Mouse (Mus musculus) adipocyte (in vitro differentiated cells): ENCODE results near the gene Cdk11b.
"Not testable (repeated sequence)": the region's sequence is repeated elsewhere in the genome, so short reads cannot be mapped to it uniquely, and the experiment has no call there.

Source experiments
- DNase-seq: peaks from one replicate; pipeline ENCODE4 v3.0.0-alpha.2; 2016; ENCODE audit warnings: low spot score

The Cdk11b gene

GRCm38 (mm10) chr4:155605132-155605531 is 19.5 kb upstream of the Cdk11b start:
- DNase-seq: no peak

DNA sequence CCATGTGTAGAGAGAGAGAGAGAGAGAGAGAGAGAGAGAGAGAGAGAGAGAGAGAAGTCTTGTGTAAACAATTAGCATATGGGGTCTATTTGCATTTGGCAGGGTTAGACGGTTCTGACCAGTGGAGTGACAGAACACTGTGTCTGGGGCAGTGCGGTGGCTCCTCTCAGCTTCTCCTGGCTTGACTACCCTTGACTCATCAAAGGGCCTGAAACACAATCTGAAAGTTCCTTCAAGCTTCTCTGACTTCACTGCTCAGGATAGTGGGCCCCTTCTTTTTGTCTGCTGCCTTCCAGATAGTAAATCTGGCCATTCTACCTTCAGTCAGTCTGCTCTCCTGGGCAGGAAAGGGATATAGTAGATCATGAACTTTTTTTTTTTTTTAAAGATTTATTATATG is 17.8 kb upstream of the Cdk11b start:
- DNase-seq: no peak

- no peak for DNase-seq
Observed at GRCm38 (mm10) chr4:155611860-155612259, 12.8 kb upstream of the Cdk11b start.

DNA sequence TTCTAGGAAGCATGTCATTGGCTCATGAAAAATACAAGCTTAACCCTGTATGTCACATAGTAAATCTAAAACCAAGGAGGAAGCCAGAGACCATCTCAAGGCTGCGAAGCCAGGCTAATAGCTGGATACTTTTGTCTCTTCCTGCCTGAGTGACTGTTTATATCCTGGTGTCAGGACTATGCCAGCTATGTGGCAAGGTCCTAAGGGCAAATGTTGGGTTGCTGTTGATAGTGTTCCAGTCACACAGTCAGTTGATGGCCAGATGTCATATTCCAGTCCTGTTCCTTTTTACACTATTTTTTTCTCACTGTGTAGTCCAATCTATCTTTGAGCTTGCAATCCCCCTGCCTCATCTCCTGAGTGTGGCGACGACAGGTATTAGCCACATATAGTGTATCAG is 11.4 kb upstream of the Cdk11b start:
- no peak for DNase-seq

DNA sequence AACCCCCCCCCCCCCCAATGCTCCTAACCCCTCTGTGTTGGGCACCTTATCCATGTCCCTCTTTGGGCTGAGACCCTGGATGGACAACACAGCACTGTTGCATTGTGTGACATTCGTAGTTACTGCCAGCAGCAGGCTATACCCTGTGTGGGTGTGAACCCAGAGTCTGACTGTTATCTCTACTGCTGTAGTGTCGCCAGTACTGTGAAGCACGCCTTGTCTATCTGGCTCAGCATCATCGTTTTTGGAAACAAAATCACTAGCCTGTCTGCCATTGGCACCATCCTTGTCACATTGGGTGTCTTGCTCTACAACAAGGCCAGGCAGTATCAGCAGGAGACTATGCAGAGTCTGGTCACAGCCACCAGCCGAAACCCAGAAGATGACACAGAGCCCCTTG is 6.3 kb upstream of the Cdk11b start:
- DNase-seq: no peak

GRCm38 (mm10) chr4:155630267-155630666 is 5.6 kb downstream of the Cdk11b start:
- DNase-seq: no peak

- DNase-seq: no peak
Observed at GRCm38 (mm10) chr4:155635766-155636499, 11.3 kb downstream of the Cdk11b start.

DNA sequence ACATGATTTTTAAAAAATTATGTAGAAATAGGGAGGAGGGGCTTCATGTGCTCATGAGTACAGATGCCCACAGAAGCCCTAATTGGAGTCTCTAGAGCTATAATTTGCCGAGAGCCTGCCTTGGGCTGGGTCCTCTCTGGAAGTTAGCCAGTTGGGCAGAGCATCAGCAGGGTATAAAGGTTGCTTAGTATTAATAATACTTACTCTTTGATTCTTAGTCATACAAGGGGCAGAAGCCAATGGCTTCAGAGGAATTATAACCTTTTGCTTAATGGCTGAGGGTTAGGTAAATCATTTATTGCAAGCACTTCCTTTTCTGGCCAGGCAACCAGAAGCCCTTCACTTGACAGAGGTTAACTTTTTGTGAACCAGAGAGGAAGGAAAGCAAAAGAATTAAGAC is 18.9 kb downstream of the Cdk11b start:
- no peak for DNase-seq

DNA sequence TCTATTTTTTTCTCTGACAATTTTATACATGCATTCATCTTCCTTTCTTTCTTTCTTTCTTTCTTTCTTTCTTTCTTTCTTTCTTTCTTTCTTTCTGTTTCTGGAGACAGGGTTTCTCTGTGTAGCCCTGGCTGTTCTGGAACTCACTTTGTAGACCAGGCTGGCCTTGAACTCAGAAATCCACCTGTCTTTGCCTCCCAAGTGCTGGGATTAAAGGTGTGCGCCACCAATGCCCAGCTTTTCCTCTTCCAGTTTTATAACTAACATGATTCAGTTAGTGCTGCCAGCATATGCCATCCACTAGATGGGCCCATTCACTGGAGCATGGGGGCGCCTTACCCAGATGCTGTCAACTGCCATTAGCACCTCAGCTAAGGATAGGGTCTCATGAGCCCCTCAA is 20.7 kb downstream of the Cdk11b start, which contains the start of gene Gm10563:
TSS of gene Gm10563 (minus strand) at position 101 of the 400 bp plus-strand sequence.
- DNase-seq: not testable (repeated sequence)

GRCm38 (mm10) chr4:155645721-155646120 is 21.1 kb downstream of the Cdk11b start:
- DNase-seq: no peak

GRCm38 (mm10) chr4:155649355-155649754 is 24.7 kb downstream of the Cdk11b start:
- DNase-seq: no peak

- DNase-seq: peak; percentile 74
Observed at GRCm38 (mm10) chr4:155651553-155652269, 27.1 kb downstream of the Cdk11b start.

DNA sequence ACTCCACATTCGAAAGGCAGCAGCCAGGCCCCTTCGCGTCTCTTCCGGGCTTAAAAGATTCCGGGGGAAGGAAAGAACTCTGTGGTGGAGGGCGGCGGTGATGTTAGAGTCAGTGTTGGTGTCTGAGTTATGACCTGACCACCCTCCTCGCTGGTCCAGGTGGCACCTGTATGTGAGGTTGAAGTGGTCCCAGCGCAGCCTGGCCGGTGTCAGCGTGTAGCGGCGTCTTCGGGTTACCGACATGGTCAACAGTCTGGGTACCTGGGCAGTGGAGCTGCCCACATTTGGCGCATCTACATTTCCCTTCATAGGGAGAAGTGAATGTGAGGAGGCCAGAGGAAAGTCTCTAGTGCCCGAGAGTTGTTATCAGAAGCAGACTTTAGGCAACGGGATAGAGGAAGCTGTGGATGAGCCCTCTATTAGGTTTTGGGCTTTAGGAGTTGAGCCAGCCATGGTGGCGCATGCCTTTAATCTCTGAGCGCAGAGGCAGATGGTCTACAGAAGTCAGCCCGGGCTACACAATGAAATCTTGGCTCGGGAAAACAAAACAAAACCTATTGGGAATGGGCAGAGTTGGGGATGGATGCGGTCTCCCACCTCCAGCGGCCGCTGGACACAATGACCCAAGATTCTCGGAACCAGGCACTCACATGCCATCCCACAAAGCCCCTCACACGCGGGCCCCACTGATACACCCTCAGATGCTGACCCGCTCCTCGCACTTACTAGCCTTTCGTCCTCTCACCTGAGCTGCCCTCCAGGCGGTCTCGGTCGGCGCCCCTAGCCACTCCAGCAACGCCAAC is 27.8 kb downstream of the Cdk11b start:
- DNase-seq: no peak

DNA sequence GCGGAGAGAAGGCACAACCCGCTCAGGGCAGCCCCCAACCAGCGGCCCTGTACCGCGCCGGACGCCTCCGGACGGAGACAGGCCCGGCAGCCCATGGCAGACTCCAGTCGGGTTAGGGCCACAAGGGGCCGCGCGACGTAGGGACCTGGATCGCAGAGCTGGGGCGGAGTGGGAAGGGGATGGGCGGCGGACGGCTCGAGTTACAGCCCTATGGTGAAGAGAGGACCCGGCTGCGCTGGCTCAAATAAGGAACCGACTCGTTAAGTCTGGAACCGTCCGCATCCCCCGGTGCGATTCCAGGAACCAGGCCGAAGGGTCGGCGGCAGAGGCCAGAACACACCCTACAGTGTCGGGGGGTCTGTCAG is 28.4 kb downstream of the Cdk11b start, which contains the start of gene Mmp23:
TSS of gene Mmp23 (minus strand) at position 299 of the 365 bp plus-strand sequence.
- DNase-seq: peak; percentile 24

GRCm38 (mm10) chr4:155653451-155654182 is 29.0 kb downstream of the Cdk11b start:
- DNase-seq: peak; percentile 30

- DNase-seq: no peak
Observed at GRCm38 (mm10) chr4:155654183-155654455, 29.5 kb downstream of the Cdk11b start.

- no peak for DNase-seq
Observed at GRCm38 (mm10) chr4:155654456-155655298, 30.0 kb downstream of the Cdk11b start.

- DNase-seq: no peak
Observed at GRCm38 (mm10) chr4:155656214-155656751, 31.6 kb downstream of the Cdk11b start.

DNA sequence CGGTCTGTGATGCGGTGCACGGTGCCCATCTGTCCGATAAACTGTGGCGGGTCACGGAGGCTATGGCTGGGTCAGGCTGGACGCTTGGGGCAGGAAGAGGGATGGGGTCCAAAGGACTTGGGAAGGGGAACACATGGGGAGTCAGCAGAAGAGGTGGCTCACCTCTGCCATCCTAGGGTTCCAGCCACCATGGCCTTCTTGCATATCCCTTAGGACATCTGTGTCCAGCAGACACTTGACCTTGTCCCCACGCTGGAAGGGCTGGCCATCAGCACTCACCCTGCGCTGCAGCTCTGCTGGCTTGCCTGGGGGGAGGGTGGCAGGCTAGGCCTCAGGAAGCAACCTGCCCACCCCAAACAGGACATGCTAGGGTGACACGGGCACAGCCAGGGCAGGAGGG is 34.3 kb downstream of the Cdk11b start:
- DNase-seq: no peak

DNA sequence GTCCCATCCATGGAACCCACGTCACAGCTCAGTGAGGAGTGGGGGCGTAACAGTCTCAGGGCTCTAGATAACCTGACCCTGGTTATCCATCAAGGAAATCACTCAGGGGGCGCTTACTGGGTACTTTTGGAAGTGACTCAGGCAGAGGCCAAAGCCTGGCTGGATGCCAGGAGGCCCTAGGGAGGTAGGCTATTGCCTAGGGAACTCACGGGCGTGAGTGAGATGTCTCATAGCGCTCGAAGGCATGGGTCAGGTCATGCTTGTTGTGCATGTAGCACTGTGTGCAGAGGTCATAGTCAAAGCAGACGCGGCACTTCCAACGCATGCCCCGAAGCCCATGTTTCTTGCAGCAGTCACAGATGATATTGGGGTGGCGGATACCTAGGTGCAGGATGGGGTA is 36.0 kb downstream of the Cdk11b start:
- peak; percentile 21 for DNase-seq

GRCm38 (mm10) chr4:155666903-155667302 is 42.2 kb downstream of the Cdk11b start:
- no peak for DNase-seq
